Mouse (Mus musculus) cerebellum, adult (tissue): Measurements from ENCODE around the gene Ggact.
A peak's percentile ranks its signal among the peaks of the same experiment; 100 is the strongest.

Experiments used
- ATAC-seq: cut with Nextera tagmentation; 2 replicates; pipeline ENCODE4 v1.9.2; 2017; ENCODE audit warnings: mild to moderate bottlenecking, moderate library complexity, mixed read lengths; ENCODE audit not compliant: insufficient number of reproducible peaks, low FRiP score, low TSS enrichment

The Ggact gene

DNA sequence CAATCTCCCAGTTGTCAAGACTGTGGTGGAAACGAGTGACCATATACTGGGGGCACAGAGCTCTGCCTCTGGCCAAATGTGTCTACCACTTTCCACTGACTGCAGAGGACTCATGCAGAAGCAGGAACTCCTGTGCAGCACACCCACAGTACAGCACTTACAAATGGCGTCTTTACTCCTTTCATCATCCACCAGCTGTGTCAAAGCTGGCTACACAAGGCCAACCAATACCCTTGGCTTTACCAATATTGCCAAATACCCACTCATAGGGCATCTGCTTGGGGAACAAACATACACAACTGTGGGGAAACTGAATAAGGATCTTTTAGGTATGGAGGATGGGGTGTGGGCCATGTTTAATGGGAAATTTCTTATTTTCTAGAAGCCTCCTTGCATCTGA is 11.8 kb downstream of the Ggact start:
- ATAC-seq = no peak

DNA sequence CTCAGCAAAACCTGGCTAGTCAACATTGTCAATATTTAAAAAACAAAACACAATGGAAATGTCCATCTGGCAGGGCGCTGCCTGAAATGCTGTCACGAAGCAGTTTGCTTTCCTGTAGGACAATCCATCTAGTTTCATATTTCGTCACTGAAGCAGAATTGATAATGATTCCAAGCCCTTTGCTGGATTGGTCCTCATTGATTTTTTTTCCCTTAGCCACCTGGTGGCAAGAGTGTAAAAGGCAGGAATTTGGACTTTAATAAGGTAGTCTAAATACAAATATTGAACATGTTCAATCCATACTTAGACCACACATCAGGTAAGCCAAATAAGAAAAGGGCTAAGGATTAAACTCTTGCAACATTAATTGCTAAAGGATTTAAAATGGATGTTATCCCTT is 12.4 kb downstream of the Ggact start:
- ATAC-seq = no peak

DNA sequence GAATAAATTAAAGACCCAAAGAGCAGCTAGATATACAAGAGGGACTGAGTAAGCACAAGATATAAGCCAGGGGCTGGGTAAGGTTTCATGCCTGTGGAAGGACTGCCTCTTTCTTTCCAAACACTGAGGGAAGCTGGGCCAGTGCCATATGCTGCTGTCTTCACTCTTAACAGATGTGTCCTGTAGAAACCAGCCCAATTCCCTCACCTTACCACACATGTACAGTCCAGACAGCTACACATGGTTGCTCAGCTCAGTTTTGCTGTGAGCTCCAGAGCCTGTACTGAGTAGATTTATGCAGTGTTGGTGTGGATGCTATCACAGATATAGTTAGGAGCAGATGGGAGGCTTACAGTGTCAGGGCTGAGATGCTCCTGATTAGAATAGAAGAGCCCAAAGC is 12.9 kb downstream of the Ggact start:
- no peak for ATAC-seq

DNA sequence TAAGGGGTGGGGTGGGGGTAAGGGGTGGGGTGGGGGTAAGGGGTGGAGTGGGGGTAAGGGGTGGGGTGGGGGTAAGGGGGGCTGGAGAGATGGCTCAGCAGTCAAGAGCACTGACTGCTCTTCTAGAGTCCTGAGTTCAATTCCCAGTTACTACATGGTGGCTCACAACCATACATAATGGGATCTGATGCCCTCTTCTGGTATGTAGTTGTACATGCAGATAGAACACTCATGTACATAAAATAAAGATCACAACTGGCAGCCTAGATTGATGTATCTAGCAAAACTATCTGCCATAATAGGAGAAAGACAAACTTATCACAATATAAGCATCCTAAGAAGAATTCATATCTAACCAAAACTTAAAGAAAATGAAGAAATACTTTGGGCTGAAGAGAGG is 15.0 kb downstream of the Ggact start:
- no peak for ATAC-seq

- ATAC-seq = no peak
Measured at GRCm38 (mm10) chr14:122896106-122896505, 17.5 kb downstream of the Ggact start.

DNA sequence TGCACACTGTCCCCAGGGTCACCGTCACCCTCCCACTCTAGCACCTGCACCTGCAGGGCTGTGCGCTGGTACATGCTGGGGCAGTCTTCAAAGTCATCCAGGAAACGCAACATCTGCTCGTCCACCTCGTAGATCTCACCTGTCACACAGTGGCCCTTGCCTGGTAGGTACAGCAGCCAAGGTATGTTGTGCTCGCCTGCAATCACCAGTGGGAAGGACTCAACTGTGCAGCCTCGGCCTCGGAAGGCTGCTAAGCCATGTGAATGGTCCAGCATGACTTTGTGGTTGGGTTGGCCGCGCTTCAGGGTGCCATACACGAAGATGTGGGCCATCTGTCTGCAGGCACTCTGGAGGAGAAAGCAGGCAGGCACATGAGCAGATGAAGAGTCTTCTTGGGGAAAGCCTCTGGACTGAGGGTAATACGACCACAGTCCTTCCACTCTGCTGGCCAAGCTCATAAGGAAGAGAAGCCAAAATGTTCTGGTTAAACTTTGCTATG is 22.0 kb downstream of the Ggact start:
- ATAC-seq = no peak

DNA sequence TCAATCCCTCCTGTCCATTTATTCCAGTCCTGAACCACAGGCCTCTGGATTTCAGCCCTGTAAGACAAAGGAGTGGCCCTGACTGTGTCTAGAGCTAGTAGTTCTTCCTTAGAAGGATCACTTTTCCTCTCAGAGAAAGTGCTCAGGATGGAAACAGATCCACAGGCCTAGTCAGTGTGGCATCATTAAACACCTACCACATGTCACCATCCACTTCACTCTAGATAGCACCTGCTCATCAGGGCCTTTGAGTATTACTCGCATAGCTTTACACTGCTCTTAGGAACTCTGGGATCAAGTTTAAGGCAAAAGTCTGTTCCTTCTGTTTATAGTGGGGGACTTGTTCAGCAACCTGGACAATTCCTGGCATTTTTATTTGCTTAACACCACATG is 25.1 kb downstream of the Ggact start:
- no peak for ATAC-seq

DNA sequence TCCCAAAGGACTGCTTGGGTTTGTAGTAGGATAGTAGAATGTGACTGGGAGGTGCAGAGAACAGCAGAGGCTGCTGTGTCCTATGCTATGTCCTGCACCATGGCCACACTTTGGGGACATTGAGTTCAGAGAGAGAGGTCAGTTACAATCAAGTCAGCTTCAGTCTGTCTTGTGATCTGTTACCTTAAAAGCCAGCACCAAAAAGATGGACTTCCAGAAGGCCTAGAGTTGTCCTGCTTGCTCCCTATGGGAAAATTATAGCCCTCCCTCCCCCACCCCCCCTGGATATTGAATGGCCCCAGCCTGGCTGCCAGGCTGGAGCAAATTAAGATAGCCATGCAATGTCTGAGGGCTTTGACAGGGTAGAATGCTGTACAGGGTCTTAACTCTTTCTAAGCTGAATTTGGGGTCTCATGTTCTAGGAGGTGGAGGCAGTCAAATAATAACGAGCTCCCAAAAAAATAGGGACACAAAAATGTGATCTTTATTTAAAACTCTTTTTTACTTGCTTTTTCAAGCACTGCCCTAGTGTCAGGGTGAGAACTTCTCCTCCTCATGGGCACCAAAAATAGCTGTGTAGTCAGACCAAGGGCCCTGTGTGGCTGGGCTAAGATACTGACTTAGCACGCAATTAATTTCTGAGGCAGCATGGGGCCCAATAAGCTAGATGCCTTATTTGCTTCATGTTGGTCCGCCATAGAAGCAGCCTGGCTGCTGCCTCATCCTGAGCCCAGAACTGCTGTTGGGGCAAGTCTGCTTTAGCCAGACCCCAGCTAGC is 25.7 kb downstream of the Ggact start:
- ATAC-seq = no peak

DNA sequence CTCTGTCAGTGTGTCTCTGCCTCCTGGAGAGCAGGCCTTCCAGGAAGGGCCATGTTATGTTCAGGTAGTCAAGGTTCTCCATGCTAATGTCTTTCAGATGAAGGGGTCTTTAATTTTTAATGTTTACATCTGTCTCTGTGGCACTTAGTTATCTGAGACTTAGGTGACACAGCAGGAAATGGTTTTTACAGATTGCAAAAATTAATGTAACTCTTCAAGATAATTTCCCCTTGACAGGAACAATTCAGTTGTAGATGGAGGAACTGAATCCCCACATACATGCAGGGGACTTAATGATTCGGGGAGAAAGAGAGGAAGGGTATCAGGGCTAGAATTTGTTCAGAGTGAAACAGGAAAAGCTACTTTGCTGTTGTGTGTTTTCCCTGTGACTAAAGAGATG is 26.3 kb downstream of the Ggact start:
- ATAC-seq = no peak

DNA sequence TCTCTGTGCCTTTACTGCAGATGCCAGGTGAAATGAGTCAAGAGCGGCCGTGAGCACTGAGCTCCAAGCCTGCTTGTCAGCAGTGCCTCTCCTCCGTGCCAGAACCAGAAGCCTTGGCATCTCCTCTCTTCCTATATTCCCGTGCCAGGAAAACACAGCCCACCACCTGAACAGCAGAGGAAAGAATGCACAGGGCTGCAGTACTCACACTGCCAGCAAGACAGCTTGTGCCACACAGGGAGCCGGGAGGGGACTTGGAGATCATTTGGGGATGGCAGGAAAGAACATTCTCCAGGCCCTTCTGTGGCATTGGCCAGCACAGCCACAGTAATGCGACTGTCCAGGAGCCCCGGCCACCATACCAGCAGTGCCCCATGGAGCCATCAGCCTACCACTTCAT is 27.7 kb downstream of the Ggact start:
- ATAC-seq = peak; percentile 90

DNA sequence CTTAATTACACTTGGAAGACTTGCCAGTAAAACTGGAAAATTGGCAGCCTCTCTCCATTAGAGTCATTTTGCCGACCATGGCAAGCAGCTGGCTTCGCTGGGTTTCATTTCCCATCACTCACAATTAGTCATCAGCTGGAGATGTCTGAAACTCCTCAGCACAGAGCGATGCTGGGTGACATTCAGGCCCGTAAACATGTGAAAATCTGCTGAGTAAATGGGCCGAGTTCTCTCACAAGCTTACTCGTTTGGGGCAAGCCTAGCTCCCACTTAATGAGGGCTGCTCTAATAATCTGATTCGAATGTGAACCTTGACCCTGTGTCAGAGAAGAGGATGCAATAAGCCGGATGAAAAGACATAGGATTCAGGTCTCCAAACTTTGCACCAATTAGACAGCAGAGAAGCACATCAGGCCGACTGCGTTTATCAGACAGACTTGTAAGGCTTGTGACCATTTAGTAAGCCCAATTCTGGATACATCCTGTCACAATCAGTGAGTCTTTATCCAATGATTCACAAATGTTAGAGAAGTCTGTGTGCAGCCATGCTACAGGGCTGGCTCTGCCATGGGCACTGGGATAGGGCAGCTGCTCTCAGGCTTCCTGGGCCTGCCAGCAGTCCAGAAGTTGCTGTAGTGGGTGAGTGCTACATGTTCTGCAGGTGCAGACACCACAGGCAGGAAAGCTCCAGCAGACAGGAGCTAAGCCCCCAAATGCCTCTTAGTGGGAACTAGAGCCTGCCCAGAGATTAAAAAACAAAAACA is 29.6 kb downstream of the Ggact start:
- ATAC-seq = no peak

- ATAC-seq = no peak
Measured at GRCm38 (mm10) chr14:122883410-122883806, 30.1 kb downstream of the Ggact start.

GRCm38 (mm10) chr14:122882795-122883409 is 30.7 kb downstream of the Ggact start:
- ATAC-seq = no peak

DNA sequence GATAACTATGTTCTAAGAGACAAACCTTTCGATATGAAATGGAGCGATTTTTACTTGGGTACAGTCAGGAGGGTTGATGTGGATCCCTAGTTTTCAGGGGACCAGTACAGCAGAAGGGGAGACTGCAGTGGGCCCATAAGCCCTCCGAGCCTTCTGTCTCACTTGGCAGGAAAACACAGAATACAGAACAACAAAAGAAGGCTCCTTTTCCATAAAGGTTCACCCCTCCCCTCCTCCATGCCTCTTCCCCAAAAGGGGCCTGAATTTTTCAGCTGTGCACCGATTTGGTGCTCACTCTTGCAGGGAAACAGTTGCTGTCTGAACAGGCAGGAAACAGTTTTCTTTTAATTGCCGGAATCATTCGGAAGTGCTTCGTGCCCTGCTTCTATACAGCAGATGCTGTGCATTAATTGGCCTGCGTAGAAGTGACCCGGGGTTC is 31.3 kb downstream of the Ggact start:
- no peak for ATAC-seq

DNA sequence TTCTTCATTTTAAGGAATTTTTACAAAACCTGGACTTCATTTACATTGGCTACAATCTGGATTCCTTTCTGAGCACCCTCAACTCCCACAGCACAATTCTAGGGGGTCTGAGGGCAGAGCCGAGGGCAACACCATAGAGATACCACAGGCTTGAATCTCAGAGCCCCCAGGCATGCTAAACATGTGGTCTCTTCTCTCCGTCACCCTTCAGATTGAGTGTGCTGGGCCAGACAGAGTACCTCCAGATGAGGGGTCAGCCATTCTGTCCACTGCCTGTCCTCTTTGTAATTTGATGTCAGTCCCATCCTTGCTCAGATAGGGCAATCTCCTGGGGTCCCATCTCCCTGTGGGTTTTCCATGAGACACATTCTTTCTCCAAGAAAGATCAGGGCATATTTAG is 31.9 kb downstream of the Ggact start:
- ATAC-seq = no peak

- ATAC-seq = no peak
Measured at GRCm38 (mm10) chr14:122880291-122880690, 33.3 kb downstream of the Ggact start.

- no peak for ATAC-seq
Measured at GRCm38 (mm10) chr14:122877787-122878186, 35.8 kb downstream of the Ggact start.

GRCm38 (mm10) chr14:122876723-122877122 is 36.8 kb downstream of the Ggact start:
- ATAC-seq = no peak

DNA sequence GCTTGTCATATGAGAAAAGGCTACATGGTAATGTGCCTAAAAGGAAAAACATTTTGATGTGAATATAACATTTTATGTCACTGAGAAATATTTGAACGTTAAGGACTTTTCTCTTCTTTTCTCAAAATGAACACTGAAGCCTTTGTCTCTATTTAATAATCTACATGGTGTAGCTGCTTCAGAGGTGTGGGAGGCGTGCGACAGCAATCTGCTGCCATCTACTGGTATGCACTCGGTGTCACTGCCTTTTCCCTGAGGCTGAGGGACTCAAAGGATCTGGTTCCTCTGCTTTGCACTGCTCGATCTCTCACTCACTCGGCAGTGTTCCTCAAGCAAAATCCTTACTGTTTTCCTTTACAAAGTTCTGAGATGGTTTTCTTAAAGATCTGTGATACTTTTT is 37.4 kb downstream of the Ggact start:
- ATAC-seq = peak; percentile 85

GRCm38 (mm10) chr14:122875636-122876035 is 37.9 kb downstream of the Ggact start:
- no peak for ATAC-seq

DNA sequence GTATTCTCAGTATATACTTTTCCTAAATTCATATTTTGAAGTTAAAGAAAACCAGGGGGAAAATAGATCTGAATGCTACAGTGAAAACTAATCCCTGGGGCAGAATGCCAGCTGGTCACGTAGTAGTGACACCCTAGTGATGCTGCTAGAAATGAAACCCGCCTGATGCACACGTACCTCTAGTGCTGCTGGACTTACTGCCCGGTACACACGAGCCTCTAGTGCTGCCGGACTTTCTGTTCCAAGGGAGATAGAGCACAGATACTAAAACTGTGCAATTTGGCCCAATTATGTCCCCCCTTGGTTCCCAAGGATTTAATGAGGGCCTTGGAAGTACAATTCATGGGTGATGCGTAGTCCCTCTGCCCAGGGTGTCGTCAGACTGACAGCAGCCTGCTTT is 38.5 kb downstream of the Ggact start:
- no peak for ATAC-seq
